Mouse (Mus musculus): ENCODE measurements around the gene 2900011O08Rik. TPM values are rescaled to one million over a fixed set of nuclear protein-coding genes. Genes with fewer than 3 reads are reported as not detected.

Gene 2900011O08Rik
- 2.9 and 3.0 TPM in 2 replicates for polyA plus RNA-seq (2012; rRNA removed)
- polyA plus RNA-seq (2014; fragmentation: Nextera tagmentation; extraction: Ambion mirVana) = 2.5 and 3.7 TPM in 2 replicates

GRCm38 (mm10) chr16:13986574-13987478, at the start of gene 2900011O08Rik, which contains the start of gene Ifitm7:
TSS of gene 2900011O08Rik (plus strand) at chr16:13986604.
TSS of gene Ifitm7 (minus strand) at chr16:13986888.
- H3K4me3 ChIP-seq (replicated peaks; ENCODE audit: low read length) = peak within 1 kb of the TSS; percentile 42
- H3K36me3 ChIP-seq (ENCODE audit: control insufficient read depth, insufficient read depth, low read length) = no peaks in the 10 kb centered on the region
- H3K27ac ChIP-seq (replicated peaks; ENCODE audit: low read depth, low read length) = no peak within 1 kb of the TSS
- H3K27me3 ChIP-seq (ENCODE audit: control insufficient read depth, insufficient read depth, low read length) = no peaks in the 10 kb centered on the region
- TF ChIP-seq POLR2A (IDR thresholded peaks at IDR 0.05; ENCODE audit: borderline replicate concordance, extremely low read depth, insufficient read depth, insufficient read length) = no peak
- peak within 1 kb of the TSS; percentile 65 for H3K4me2 ChIP-seq (replicated peaks; ENCODE audit: low read depth, low read length, severe bottlenecking)
- ATAC-seq (ENCODE audit: low FRiP score, low read depth) = peak; percentile 37; the same call in 1 of the 2 replicates
- no peak for DNase-seq (ENCODE audit: low spot score)
- WGBS = 1% methylated on average over 30 of the region's 31 CpGs
- 0 out of 2 replicates have a peak, but pooled peaks cover 4% of the 10 kb centered on the region for H3K4me1 ChIP-seq (ENCODE audit: control insufficient read depth, insufficient read depth, low read length)
- H3K9ac ChIP-seq (ENCODE audit: low read depth, low read length, severe bottlenecking) = peak within 1 kb of the TSS; percentile 57
- H3K9me3 ChIP-seq (ENCODE audit: control insufficient read depth, low read length) = no peaks in the 10 kb centered on the region

- peak overlapping the region; percentile 53 for H3K4me3 ChIP-seq (replicated peaks; ENCODE audit: low read length)
- ATAC-seq (ENCODE audit: low FRiP score, low read depth) = peak; percentile 83
- H3K9ac ChIP-seq (ENCODE audit: low read depth, low read length, severe bottlenecking) = peak overlapping the region; percentile 63
- 3% methylated on average over 27 of the region's 28 CpGs for WGBS
- H3K36me3 ChIP-seq (ENCODE audit: control insufficient read depth, insufficient read depth, low read length) = no peaks in the 10 kb centered on the region
- H3K27me3 ChIP-seq (ENCODE audit: control insufficient read depth, insufficient read depth, low read length) = 0 out of 2 replicates have a peak, but pooled peaks cover 2% of the 10 kb centered on the region
- peak overlapping the region; percentile 99 for H3K4me2 ChIP-seq (replicated peaks; ENCODE audit: low read depth, low read length, severe bottlenecking)
- no peak overlapping the region for H3K27ac ChIP-seq (replicated peaks; ENCODE audit: low read depth, low read length)
- no peak for TF ChIP-seq POLR2A (IDR thresholded peaks at IDR 0.05; ENCODE audit: borderline replicate concordance, extremely low read depth, insufficient read depth, insufficient read length)
- H3K4me1 ChIP-seq (ENCODE audit: control insufficient read depth, insufficient read depth, low read length) = no peaks in the 10 kb centered on the region
- no peaks in the 10 kb centered on the region for H3K9me3 ChIP-seq (ENCODE audit: control insufficient read depth, low read length)
- DNase-seq (ENCODE audit: low spot score) = peak; percentile 59
Observed at GRCm38 (mm10) chr16:13940139-13940846, 46.1 kb upstream of the 2900011O08Rik start.

DNA sequence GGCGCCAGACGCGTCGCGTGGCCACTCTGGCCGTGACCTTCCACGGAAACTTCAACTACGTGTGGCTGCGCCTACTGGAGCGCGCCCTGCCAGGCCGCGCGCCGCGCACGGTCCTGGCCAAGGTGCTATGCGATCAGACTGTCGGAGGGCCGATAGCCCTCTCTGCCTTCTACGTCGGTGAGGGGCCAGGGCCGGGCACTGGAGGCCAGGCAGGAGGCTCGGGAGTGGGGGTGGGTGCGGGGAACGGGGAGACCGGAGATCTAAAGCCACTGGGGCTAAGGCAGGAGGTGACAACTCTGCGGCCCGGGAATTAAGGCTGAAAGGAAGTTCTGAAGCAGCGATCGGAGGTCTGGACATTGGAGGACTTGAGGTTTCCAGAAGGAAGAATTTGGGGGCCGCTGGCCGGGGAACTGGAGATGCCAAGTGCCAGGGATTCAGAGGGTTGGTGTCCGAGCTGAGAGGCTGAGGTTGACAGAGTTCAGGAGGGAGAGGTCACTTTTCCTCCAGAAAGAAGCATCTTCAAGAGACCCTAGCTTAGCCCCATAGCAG, 45.5 kb upstream of the 2900011O08Rik start:
- WGBS = 3% methylated on average over 34 of the region's 34 CpGs
- Histone ChIP-seq H3K27me3 (ENCODE audit: control insufficient read depth, insufficient read depth, low read length) (0 out of 2 replicates have a peak, but pooled peaks cover 2% of the 10 kb centered on the region), H3K27ac (replicated peaks; ENCODE audit: low read depth, low read length) (no peak overlapping the region), H3K9me3 (ENCODE audit: control insufficient read depth, low read length) (no peaks in the 10 kb centered on the region), H3K36me3 (ENCODE audit: control insufficient read depth, insufficient read depth, low read length) (no peaks in the 10 kb centered on the region), H3K4me2 (replicated peaks; ENCODE audit: low read depth, low read length, severe bottlenecking) (peak overlapping the region; percentile 99), H3K4me3 (replicated peaks; ENCODE audit: low read length) (peak overlapping the region; percentile 53), H3K4me1 (ENCODE audit: control insufficient read depth, insufficient read depth, low read length) (no peaks in the 10 kb centered on the region), H3K9ac (ENCODE audit: low read depth, low read length, severe bottlenecking) (peak overlapping the region; percentile 63)
- DNase-seq (ENCODE audit: low spot score) (no peak), ATAC-seq (ENCODE audit: low FRiP score, low read depth) (peak; percentile 31; the same call in 1 of the 2 replicates)
- no peak for TF ChIP-seq POLR2A (IDR thresholded peaks at IDR 0.05; ENCODE audit: borderline replicate concordance, extremely low read depth, insufficient read depth, insufficient read length)

DNA sequence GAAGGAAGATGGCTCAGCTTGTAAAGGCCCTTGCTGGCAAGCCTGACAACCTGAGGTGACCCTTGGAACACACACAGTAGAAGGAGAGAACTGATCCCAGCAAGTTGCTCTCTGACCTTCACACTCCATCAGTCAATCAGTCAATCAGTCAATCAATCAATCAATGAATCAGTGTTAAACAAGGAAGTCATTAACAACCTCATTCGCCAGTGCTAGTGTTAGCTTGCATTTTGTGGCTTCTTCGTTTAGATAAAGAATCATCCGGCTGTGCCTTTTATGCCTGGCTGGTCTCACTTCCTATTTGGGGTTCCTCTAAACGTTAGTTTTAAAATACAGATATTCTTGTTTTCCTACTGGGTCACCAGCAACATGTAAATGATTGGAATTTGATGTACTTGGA, 42.2 kb upstream of the 2900011O08Rik start:
- Histone ChIP-seq H3K9ac (ENCODE audit: low read depth, low read length, severe bottlenecking) (no peak overlapping the region), H3K4me3 (replicated peaks; ENCODE audit: low read length) (no peak overlapping the region), H3K27me3 (ENCODE audit: control insufficient read depth, insufficient read depth, low read length) (0 out of 2 replicates have a peak, but pooled peaks cover 2% of the 10 kb centered on the region), H3K4me2 (replicated peaks; ENCODE audit: low read depth, low read length, severe bottlenecking) (no peak overlapping the region), H3K27ac (replicated peaks; ENCODE audit: low read depth, low read length) (no peak overlapping the region), H3K36me3 (ENCODE audit: control insufficient read depth, insufficient read depth, low read length) (no peaks in the 10 kb centered on the region), H3K4me1 (ENCODE audit: control insufficient read depth, insufficient read depth, low read length) (no peaks in the 10 kb centered on the region), H3K9me3 (ENCODE audit: control insufficient read depth, low read length) (no peaks in the 10 kb centered on the region)
- ATAC-seq (ENCODE audit: low FRiP score, low read depth) = no peak
- no peak for TF ChIP-seq POLR2A (IDR thresholded peaks at IDR 0.05; ENCODE audit: borderline replicate concordance, extremely low read depth, insufficient read depth, insufficient read length)
- WGBS = 36% methylated on average over 4 of the region's 4 CpGs
- no peak for DNase-seq (ENCODE audit: low spot score)

- Histone ChIP-seq H3K27ac (replicated peaks; ENCODE audit: low read depth, low read length) (no peak overlapping the region), H3K27me3 (ENCODE audit: control insufficient read depth, insufficient read depth, low read length) (0 out of 2 replicates have a peak, but pooled peaks cover 2% of the 10 kb centered on the region), H3K4me3 (replicated peaks; ENCODE audit: low read length) (no peak overlapping the region), H3K9me3 (ENCODE audit: control insufficient read depth, low read length) (no peaks in the 10 kb centered on the region), H3K9ac (ENCODE audit: low read depth, low read length, severe bottlenecking) (no peak overlapping the region), H3K4me2 (replicated peaks; ENCODE audit: low read depth, low read length, severe bottlenecking) (no peak overlapping the region), H3K36me3 (ENCODE audit: control insufficient read depth, insufficient read depth, low read length) (no peaks in the 10 kb centered on the region), H3K4me1 (ENCODE audit: control insufficient read depth, insufficient read depth, low read length) (no peaks in the 10 kb centered on the region)
- 0 out of 2 replicates have a peak, but pooled peaks have one; percentile 28 for ATAC-seq (ENCODE audit: low FRiP score, low read depth)
- no peak for TF ChIP-seq POLR2A (IDR thresholded peaks at IDR 0.05; ENCODE audit: borderline replicate concordance, extremely low read depth, insufficient read depth, insufficient read length)
- 66% methylated on average over 5 of the region's 5 CpGs for WGBS
- DNase-seq (ENCODE audit: low spot score) = no peak
Observed at GRCm38 (mm10) chr16:13944752-13945151, 41.7 kb upstream of the 2900011O08Rik start.

Data from limb, embryonic 14.5 days (tissue).